Mouse (Mus musculus): ENCODE results near the gene Rasl10a.

GRCm38 (mm10) chr11:5055945-5056938 lies 1.7 kb upstream of the Rasl10a start:
- TF ChIP-seq TCF12 (IDR thresholded peaks at IDR 0.05; ENCODE audit: insufficient read depth, poor library complexity, severe bottlenecking) = no peak
- TF ChIP-seq MAX (IDR thresholded peaks at IDR 0.05; ENCODE audit: low read depth) = no peak
- no peak for TF ChIP-seq POLR2A (IDR thresholded peaks at IDR 0.05; ENCODE audit: insufficient read length, low read depth)
- no peak for TF ChIP-seq REST (IDR thresholded peaks at IDR 0.05; ENCODE audit: insufficient read depth, insufficient read length)
- no peak for TF ChIP-seq POLR2AphosphoS2 (IDR thresholded peaks at IDR 0.05; ENCODE audit: insufficient read length, low read depth)
- no peak for TF ChIP-seq CEBPB (IDR thresholded peaks at IDR 0.05; ENCODE audit: insufficient read depth, poor library complexity, severe bottlenecking)
- no peak for TF ChIP-seq MYOD1 (IDR thresholded peaks at IDR 0.05; ENCODE audit: control insufficient read depth in 1 of 3, insufficient read length in 2 of 3, low read depth in 2 of 3)
- no peak for TF ChIP-seq TCF3 (IDR thresholded peaks at IDR 0.05; ENCODE audit: insufficient read length, low read depth)

Data from myocyte (in vitro differentiated cells).